Mouse (Mus musculus) embryo, embryonic 11.5 days (tissue): ENCODE results near the gene Snx1.
A peak's percentile ranks its signal among the peaks of the same experiment; 100 is the strongest.

ENCODE experiments used
- DNase-seq: peaks from one replicate; pipeline ENCODE4 v3.0.0-alpha.2; 2012; ENCODE audit warnings: low read depth, low spot score

Gene Snx1

GRCm38 (mm10) chr9:66090593-66091244, 35.7 kb downstream of the Snx1 start:
- DNase-seq, result no peak

GRCm38 (mm10) chr9:66088411-66088810, 38.0 kb downstream of the Snx1 start:
- DNase-seq, result no peak

GRCm38 (mm10) chr9:66087062-66087461, 39.3 kb downstream of the Snx1 start:
- DNase-seq, result no peak

GRCm38 (mm10) chr9:66084171-66084570, 42.2 kb downstream of the Snx1 start:
- no peak for DNase-seq

DNA sequence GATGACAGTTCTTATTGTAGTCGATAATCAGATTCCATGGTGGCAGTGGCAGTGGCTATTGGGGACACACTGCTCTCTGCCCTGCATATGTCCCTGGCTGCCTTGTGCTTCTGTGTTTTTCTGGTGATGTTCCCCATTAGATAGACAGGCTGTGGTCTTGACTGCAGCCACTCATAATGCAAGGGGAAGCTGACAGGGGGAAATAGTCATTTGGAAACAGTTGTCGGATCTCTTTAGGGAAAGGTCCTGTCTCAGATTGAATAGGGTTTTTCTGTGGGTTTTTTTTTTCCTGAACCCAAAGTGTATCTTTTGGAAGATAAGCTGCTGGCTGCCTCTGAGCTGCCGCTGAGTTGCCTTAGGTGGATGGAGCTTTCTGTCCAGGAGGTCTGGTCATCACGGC, 44.4 kb downstream of the Snx1 start:
- DNase-seq, result no peak

GRCm38 (mm10) chr9:66080804-66081459, 45.5 kb downstream of the Snx1 start:
- no peak for DNase-seq

DNA sequence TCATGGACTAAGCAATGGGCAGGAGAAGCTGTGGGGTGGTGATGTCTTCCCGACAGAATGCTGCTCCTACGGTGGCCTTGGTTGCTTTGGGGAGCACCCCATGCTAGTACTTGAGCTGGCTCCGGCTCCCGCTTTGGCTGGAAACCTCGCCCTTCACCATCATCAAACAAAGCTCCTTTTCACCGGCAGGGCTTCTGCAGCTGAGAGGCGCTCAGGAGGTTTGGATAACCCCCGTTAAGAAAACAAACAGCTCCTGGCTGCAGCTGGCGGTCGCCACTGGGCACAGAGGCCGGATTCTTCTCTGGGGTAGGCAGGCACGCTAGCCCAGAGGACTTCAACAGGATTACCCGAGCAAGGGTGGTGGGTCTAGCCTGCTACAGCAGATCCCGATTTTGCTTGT, 47.9 kb downstream of the Snx1 start:
- DNase-seq, result no peak

GRCm38 (mm10) chr9:66078072-66078471, 48.3 kb downstream of the Snx1 start:
- DNase-seq, result no peak

- DNase-seq, result no peak
These were observed 53.6 kb downstream of the Snx1 start for GRCm38 (mm10) chr9:66072754-66073153.

DNA sequence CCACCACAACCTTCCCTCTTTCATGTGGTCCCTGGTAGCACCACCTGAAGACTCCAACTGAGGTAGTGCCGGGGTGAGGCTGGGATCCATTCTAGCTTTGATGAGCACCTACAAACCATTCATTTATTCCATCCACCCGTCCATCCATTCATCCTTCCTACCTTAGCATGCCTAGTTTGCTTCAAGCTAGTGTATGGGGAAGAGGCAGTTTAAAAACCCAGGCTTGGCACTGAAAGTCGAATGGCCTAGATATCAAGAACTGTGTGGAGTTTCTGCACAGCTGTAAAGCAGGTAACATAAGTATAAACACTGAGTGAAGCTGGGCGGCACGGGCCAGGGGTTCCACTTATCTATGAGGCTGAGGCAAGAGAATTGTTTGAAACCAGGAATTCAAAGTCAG, 56.2 kb downstream of the Snx1 start:
- DNase-seq, result no peak

- DNase-seq, result peak; percentile 66
These were observed 56.8 kb downstream of the Snx1 start, which contains the start of gene Snx22 for GRCm38 (mm10) chr9:66069583-66069982. Gene Snx22, minus strand, starts transcription at chr9:66069719.

DNA sequence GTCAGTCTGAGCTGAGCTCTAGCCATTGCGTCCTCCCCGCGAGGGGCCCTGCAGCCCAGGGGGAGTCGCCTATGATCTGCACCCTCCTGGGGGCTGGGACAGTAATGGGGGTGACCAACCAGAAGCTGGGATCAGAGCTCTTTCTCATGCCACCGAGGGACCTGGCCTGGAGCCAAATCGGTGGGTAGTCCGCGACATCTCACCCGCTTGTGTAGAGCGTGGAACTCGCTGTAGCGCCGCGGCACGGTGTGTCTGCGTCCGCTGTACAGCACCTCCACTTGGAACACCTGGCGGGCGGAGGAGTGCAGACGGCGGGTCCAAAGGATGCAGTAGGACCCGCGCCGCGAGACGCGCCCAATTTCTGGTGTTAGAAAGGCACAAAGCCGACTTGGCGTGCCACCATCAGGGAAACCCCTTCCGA, 57.4 kb downstream of the Snx1 start:
- no peak for DNase-seq

- DNase-seq, result no peak
These were observed 58.3 kb downstream of the Snx1 start for GRCm38 (mm10) chr9:66068056-66068455.

DNA sequence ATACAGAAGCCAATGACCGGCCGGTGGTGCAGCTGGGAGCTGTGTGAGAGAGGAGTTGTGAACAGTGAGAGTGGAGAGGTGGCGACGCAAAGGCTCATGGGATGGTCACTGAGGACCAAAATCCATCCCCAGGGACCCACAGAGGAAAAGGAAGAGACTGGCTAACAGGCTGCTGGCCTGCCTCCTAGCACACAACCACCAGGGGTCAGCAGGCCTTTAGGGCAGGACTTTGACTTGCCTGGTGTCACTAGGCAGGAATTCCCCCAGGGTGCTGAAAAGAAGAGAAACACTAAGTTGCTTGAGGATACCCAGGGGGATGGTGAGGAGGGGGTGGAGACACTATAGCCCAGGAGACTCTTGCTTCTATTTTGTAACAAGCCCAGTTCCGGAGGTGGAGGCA, 58.8 kb downstream of the Snx1 start:
- no peak for DNase-seq

- DNase-seq, result no peak
These were observed 59.6 kb downstream of the Snx1 start for GRCm38 (mm10) chr9:66066791-66067190.

GRCm38 (mm10) chr9:66064316-66064715, 62.1 kb downstream of the Snx1 start:
- DNase-seq, result no peak

DNA sequence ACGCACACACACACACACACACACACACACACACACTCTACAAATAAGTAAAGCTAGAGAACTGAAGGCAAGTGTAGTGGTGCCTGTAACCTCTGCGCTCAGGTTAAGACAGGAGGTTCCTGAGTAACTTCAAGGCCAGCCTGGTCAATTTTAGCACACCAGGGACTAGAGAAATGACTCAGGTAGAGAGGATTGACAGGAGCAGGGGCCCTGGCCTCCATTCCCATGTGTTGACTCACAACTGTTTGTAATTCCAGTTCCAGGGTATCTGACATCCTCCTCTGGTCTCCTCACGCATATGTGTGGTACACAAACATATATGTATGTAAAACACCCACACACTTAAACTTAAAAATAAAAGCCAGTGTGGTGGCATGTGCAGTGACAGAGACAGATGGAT, 62.9 kb downstream of the Snx1 start:
- no peak for DNase-seq

- DNase-seq, result no peak
These were observed 64.7 kb downstream of the Snx1 start for GRCm38 (mm10) chr9:66061656-66062055.

DNA sequence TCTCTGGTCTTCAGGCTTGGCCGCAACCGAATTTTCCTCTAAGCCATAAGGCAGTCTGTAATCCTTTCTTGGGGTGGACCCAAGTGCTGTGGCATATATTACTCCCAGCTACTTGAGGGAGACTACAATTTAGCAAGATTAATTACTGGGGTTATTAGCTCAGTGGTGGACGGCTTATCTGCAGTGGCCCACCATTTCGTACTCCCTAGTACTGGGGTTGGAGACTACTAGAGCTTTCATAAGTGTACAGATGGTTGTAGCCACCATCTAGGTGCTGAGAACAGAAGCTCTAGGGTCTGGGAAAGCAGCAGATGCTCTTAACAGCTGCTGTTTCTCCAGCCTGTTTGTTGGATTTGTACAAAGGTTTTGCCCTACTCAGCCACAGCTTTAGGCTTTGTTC, 65.4 kb downstream of the Snx1 start:
- DNase-seq, result no peak

GRCm38 (mm10) chr9:66060308-66060647, 66.1 kb downstream of the Snx1 start:
- no peak for DNase-seq

DNA sequence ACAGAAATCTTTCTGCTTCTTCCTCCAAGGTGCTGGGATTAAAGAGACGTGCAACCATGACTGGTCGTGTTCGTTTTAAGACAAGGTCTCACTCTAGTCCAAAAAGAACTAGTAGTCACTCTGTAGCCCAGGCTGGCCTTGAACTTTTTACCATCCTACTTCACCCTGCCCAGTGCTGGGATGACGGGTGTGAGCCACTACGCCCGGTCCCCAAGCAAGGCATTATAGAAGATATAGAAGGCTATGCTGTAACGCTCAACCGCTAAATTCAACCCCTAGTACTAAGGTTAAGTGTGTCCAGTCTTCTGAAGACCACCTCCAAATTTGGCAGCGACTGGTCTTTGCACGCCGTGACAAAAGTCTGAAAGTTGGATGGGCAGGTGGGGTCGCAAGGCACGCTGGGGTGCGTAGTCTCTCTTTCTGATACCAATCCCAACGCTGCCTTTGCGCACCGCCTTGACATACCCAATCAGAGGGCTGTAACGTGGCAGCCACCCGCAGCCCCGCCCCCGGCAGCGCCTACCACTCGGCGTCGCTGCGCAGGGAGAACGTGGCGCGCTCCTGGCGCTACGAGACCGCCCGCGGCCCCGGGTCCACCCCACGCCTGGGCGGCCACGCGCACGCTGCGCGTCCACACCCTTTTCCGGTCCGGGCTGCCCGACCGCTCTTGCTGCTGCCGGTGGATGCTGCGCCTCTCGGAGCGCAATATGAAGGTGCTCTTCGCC, 66.6 kb downstream of the Snx1 start, which contains the start of gene Ppib:
Ppib (plus strand) TSS at position 640 of the 725 bp plus-strand sequence.
- DNase-seq, result peak; percentile 93

DNA sequence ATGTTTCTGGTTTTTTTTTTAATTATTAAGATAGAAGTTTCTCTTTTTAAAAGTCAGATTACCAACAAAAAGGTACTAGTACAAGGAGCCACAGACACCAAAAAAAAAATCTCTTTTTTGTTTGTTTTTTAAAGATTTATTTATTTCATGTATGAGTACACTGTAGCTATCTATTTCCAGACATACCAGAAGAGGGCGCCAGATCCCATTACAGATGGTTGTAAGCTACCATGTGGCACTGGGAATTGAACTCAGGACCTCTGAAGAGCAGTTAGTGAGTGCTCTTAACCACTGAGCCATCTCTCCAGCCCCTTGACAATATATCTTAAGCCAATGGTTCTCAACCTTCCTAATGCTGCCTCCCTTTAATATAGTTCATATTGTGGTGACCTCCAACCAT, 72.8 kb downstream of the Snx1 start:
- no peak for DNase-seq

DNA sequence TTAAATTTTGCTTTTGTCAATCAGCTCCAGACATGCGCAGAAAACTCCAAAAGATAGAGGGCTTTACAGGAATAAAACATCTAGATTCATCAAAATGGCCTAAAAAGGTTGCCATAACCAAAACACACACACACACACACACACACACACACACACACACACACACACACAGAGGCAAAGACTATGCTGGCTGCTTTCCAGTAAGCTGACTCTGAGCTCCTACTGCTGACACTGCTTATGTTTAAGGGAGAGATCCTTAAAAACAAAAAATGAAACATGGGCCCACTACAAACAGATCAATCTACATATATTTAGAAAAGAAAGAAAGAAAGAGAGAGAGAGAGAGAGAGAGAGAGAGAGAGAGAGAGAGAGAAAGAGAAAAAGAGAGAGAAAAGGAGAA, 73.7 kb downstream of the Snx1 start:
- no peak for DNase-seq
